Mouse (Mus musculus) kidney, adult 2 months (tissue): Measurements from ENCODE around the gene Glo1.

Experiments
- CTCF ChIP-seq: fragments of 200-500 bp; conservative IDR thresholded peaks from 2 replicates; pipeline ENCODE4 v1.5.1; 2011; ENCODE audit warnings: low read depth, mild to moderate bottlenecking, control low read depth, low read length, moderate library complexity, mixed read lengths; ENCODE audit not compliant: insufficient read depth, insufficient read length
- POLR2A ChIP-seq: fragments of 200-500 bp; IDR thresholded peaks from one replicate; pipeline ENCODE4 v1.6.1; 2011; ENCODE audit warnings: low read depth, low read length, control low read depth

DNA sequence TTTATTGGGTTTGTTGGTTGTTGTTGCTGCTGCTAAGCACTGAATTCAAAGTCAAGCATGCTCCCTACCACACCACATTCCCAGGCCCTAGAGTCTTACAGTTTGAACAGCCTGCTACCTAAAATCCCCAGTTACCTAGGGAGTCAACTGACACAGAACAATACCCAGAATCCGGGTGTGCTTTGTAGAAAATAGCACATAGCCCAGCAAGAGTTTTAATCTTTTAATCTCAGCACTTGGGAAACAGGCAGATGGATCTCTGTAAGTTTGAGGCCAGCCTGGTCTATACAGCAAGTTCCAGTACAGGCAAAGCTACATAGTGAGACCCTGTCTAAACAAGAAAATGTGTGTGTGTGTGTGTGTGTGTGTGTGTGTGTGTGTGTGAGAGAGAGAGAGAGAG, 15.9 kb downstream of the Glo1 start:
- TF ChIP-seq CTCF, result no peak
- TF ChIP-seq POLR2A, result no peak
